Mouse (Mus musculus) liver, adult 2 months (tissue): ENCODE measurements around the gene Gcnt2.

Experiments
- CTCF ChIP-seq: fragments of 200-500 bp; IDR thresholded peaks from 2 replicates; pipeline ENCODE4 v1.5.1; 2011; ENCODE audit warnings: low read depth, low read length, control low read depth
- POLR2A ChIP-seq: fragments of 200-500 bp; IDR thresholded peaks from 2 replicates; pipeline ENCODE4 v1.6.1; 2011; ENCODE audit warnings: low read length, control low read depth; ENCODE audit not compliant: insufficient read depth; ENCODE audit errors: extremely low read depth

DNA sequence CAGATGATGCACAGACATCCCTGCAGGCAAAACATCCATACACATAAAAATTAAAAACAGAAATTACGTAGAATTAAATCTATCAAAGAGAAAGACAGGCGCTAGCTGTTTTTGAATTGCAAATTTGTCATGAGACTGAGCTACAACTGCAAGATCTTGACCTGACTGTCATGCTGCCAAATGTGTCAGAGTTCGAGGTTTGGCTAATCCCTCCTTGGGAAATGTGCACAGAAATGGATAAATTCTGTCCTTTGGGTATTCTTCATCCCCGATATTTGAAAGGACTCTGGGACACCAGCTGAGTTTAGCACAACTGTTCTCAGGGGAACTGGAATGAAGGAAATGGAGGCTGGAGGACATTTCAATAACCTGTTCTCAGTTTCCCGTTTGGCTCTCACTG lies 41.7 kb downstream of the Gcnt2 start:
- TF ChIP-seq CTCF = no peak
- no peak for TF ChIP-seq POLR2A
